Mouse (Mus musculus) ES-E14 (cell line): ENCODE data around the gene Hist1h2aa.

Source experiments
- CHD2 ChIP-seq: IDR thresholded peaks from 2 replicates; pipeline ENCODE4 v1.6.1; 2014; ENCODE audit warnings: mild to moderate bottlenecking, low read depth, low read length, inconsistent platforms
- ZC3H11A ChIP-seq: IDR thresholded peaks from 2 replicates; pipeline ENCODE4 v1.6.1; 2012; ENCODE audit warnings: low read depth, mild to moderate bottlenecking, inconsistent platforms, low read length, borderline replicate concordance
- ZNF384 ChIP-seq: IDR thresholded peaks from 2 replicates; pipeline ENCODE4 v1.6.1; 2012; ENCODE audit warnings: low read depth, low read length, inconsistent platforms

DNA sequence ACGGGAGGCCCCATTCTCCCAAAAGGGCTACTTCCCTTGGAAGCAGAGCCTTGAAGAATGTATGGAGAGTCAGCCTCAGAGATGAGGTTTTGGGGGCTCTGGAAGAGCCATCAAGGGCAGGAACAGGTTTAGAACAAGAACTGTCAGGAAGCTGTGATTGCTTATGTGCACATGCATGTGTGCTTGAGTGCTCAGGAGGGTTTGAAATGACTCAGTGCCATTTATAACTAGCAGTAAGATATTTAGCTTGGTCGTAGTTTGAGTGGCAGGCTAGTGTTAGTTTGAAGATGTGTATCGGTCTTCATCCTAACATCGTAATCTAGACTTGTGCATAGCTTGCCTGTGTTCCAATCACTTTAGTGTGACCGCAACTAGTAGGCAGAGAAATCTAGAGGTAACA is 27.4 kb upstream of the Hist1h2aa start:
- TF ChIP-seq CHD2, result no peak
- TF ChIP-seq ZNF384, result no peak
- TF ChIP-seq ZC3H11A, result no peak
